Mouse (Mus musculus) C2C12 (cell line): ENCODE measurements around the gene Lrrc7.

Experiments used
- CTCF ChIP-seq: IDR thresholded peaks from one replicate; pipeline ENCODE4 v1.5.1; 2011; ENCODE audit not compliant: control insufficient read depth, insufficient read depth, insufficient read length
- FOSL1 ChIP-seq: IDR thresholded peaks from one replicate; pipeline ENCODE4 v1.8.0; 2011; ENCODE audit warnings: mild to moderate bottlenecking, low read length; ENCODE audit not compliant: poor library complexity, insufficient read depth, severe bottlenecking
- MAX ChIP-seq: IDR thresholded peaks from one replicate; pipeline ENCODE4 v1.6.1; 2011; ENCODE audit warnings: mild to moderate bottlenecking, control low read depth
- MYOG ChIP-seq: IDR thresholded peaks from one replicate; pipeline ENCODE4 v1.6.1; 2011; ENCODE audit not compliant: control insufficient read depth, insufficient read length; ENCODE audit errors: extremely low read depth

DNA sequence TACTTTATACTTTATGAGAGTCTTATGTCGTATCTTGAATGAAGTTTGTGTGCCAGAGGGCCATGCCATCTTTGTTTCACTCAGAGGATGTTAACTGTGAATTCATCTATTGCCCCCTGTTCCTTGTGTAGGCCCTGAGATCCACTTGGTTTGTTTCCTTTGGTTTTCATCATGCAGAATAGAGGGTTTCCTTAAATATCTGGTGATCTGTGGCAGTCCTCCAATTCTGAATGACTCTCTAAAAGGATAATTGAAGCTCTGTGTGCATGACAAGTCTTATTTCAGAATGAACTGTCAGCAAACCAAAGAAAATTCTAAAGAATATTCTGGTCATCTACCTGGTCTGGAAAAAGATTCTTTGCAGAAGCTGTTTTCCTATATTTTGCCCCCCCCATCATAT is 205.3 kb downstream of the Lrrc7 start:
- TF ChIP-seq MAX (no peak), CTCF (no peak), MYOG (no peak), FOSL1 (no peak)
